Mouse (Mus musculus) forelimb bud, embryonic 11.5 days (tissue): ENCODE measurements around the gene Med25.
A peak's percentile ranks its signal among the peaks of the same experiment; 100 is the strongest.

Experiments used
- DNase-seq: peaks from one replicate; pipeline ENCODE4 v3.0.0-alpha.2; 2012; ENCODE audit warnings: low read depth, low spot score

Med25 gene

GRCm38 (mm10) chr7:44848561-44849415, 43.7 kb downstream of the Med25 start, which contains the start of the genes Akt1s1 and Tbc1d17:
Akt1s1 (plus strand) TSS chr7:44848991.
Tbc1d17 (minus strand) TSS chr7:44849079.
- DNase-seq: peak; percentile 100

- no peak for DNase-seq
These were observed 44.7 kb downstream of the Med25 start for GRCm38 (mm10) chr7:44847772-44848171.

GRCm38 (mm10) chr7:44846804-44847203, 45.7 kb downstream of the Med25 start:
- DNase-seq: no peak

- no peak for DNase-seq
These were observed 47.5 kb downstream of the Med25 start for GRCm38 (mm10) chr7:44845006-44845405.

- no peak for DNase-seq
These were observed 50.6 kb downstream of the Med25 start for GRCm38 (mm10) chr7:44841825-44842463.

GRCm38 (mm10) chr7:44840426-44840825, 52.1 kb downstream of the Med25 start:
- DNase-seq: no peak

GRCm38 (mm10) chr7:44839491-44840191, 52.9 kb downstream of the Med25 start:
- peak; percentile 31 for DNase-seq

GRCm38 (mm10) chr7:44839171-44839490, 53.4 kb downstream of the Med25 start:
- no peak for DNase-seq

- no peak for DNase-seq
These were observed 54.4 kb downstream of the Med25 start for GRCm38 (mm10) chr7:44838073-44838472.

- no peak for DNase-seq
These were observed 56.0 kb downstream of the Med25 start for GRCm38 (mm10) chr7:44836423-44837053.

- DNase-seq: no peak
These were observed 56.5 kb downstream of the Med25 start for GRCm38 (mm10) chr7:44836016-44836404.

- no peak for DNase-seq
These were observed 57.0 kb downstream of the Med25 start for GRCm38 (mm10) chr7:44835373-44836015.

GRCm38 (mm10) chr7:44832763-44833162, 59.7 kb downstream of the Med25 start:
- no peak for DNase-seq

- no peak for DNase-seq
These were observed 63.8 kb downstream of the Med25 start for GRCm38 (mm10) chr7:44828706-44829105.

GRCm38 (mm10) chr7:44826771-44827170, 65.7 kb downstream of the Med25 start:
- no peak for DNase-seq
